Mouse (Mus musculus) liver, adult 2 months (tissue): ENCODE measurements at regions not wholly inside any gene's neighbourhood (a gene's known extent, or its start where the extent isn't known, plus 50 kb on each side); places are given as distances from the start of the nearest gene placed in this dataset.
A peak's percentile ranks its signal among the peaks of the same experiment; 100 is the strongest.

Source experiments
- CTCF ChIP-seq: fragments of 200-500 bp; IDR thresholded peaks from 2 replicates; pipeline ENCODE4 v1.5.1; 2011; ENCODE audit warnings: low read depth, low read length, control low read depth
- POLR2A ChIP-seq: fragments of 200-500 bp; IDR thresholded peaks from 2 replicates; pipeline ENCODE4 v1.6.1; 2011; ENCODE audit warnings: low read length, control low read depth; ENCODE audit not compliant: insufficient read depth; ENCODE audit errors: extremely low read depth

- no peak for TF ChIP-seq POLR2A
- peak; percentile 77 for TF ChIP-seq CTCF
Observed at GRCm38 (mm10) chr3:131975940-131976628, 109.0 kb upstream of the Dkk2 start.
